Mouse (Mus musculus) liver, embryonic 18 days (tissue): ENCODE data around the gene Ssx2ip. TPM values are rescaled to one million over a fixed set of nuclear protein-coding genes. Genes with fewer than 3 reads are reported as not detected.

ENCODE experiments used
- polyA plus RNA-seq: library from polyadenylated mRNA; depleted of rRNA; stranded (reverse); fragments of >200 nt; gene quantifications from 2 replicates; pipeline ENCODE4 v1.2.3, GENCODE M21; 2012; rRNA removed

The Ssx2ip gene
- 10.5 and 11.0 TPM in 2 replicates for polyA plus RNA-seq

DNA sequence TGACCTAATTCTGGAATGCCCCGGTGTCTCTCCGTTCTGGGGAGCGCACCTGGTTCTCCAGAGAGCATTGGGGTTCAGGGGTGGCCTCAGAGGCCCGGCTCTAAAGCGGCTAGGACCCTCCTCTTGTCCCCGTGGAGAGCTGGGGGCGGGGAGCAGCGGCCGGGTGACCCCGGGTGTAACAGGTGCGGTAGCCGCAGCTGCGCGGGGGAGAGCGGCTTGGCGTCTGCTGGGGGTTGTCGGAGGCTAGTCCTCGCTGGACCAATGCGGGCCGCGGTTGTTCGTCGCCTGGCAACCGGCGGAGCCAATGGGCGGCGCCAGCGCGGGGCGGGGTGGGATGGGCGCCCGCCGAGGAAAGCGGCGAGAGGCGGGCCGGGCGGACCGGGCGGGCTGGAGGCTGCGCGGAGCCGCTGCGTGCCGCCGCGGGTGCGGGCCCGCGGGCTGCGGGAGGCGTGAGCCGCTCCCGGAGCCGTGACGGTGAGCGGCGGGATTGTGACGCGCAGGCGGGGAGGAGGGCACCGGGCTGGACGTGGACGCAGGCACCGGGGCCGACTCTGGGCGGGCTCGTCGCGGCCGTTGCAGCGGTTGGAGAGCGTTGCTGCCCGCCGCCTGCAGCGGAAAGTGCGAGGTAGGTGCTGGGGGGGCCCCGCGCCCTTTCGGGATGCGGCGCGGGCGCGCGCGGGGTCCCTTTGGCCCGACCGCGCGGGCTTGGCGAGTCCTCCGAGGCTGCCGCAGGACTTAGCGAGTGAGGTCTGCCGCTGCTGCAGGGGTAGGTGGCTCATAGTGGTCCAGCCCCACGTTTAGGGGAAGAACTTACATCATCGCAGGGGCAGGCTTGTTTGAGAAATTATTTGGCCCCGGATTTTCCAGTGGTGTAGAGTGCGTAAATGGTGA, at the start of gene Ssx2ip:
Ssx2ip (plus strand) TSS at position 332 of the 891 bp plus-strand sequence.

GRCm38 (mm10) chr3:146449745-146450250, 45.4 kb downstream of the Ssx2ip start, which contains the start of gene Ctbs:
Ctbs (plus strand) TSS chr3:146449795.

Other genes with a start within 250 kb of the Ssx2ip start
- gene Lpar3, start 183.7 kb upstream of the Ssx2ip start, polyA plus RNA-seq, result 0.01 and 0.02 TPM in 2 replicates
- 3.5 and 3.6 TPM in 2 replicates for gene Ctbs, start 45.2 kb downstream of the Ssx2ip start, polyA plus RNA-seq
- gene Spata1, start 95.1 kb downstream of the Ssx2ip start, polyA plus RNA-seq, result 1.1 TPM in 2 replicates
- gene Gng5, start 95.2 kb downstream of the Ssx2ip start, polyA plus RNA-seq, result 203 and 214 TPM in 2 replicates
- 16.8 and 17.7 TPM in 2 replicates for gene Rpf1, start 116.8 kb downstream of the Ssx2ip start, polyA plus RNA-seq
- 651 and 835 TPM in 2 replicates for gene Uox, start 165.8 kb downstream of the Ssx2ip start, polyA plus RNA-seq
- 6.0 and 6.2 TPM in 2 replicates for gene Dnase2b, start 211.0 kb downstream of the Ssx2ip start, polyA plus RNA-seq
- gene 4930503B20Rik, start 246.7 kb downstream of the Ssx2ip start, polyA plus RNA-seq, result not detected in 2 replicates